Mouse (Mus musculus) G1E-ER4 (cell line): ENCODE measurements around the gene Gnpnat1. TPM values are rescaled to one million over a fixed set of nuclear protein-coding genes. Genes with fewer than 3 reads are reported as not detected.
"Not testable (repeated sequence)": the region's sequence is repeated elsewhere in the genome, so short reads cannot be mapped to it uniquely, and the experiment has no call there.

ENCODE experiments used
- GATA1 ChIP-seq: IDR thresholded peaks from one replicate; pipeline ENCODE4 v1.8.0; 2012; ENCODE audit warnings: low read length, inconsistent platforms
- polyA plus RNA-seq: library from polyadenylated mRNA; stranded (reverse); fragments of >175 nt; gene quantifications from 2 replicates; pipeline ENCODE4 v1.2.3, GENCODE M21; 2012

Gnpnat1 gene
- polyA plus RNA-seq: 6.0 and 6.4 TPM in 2 replicates

DNA sequence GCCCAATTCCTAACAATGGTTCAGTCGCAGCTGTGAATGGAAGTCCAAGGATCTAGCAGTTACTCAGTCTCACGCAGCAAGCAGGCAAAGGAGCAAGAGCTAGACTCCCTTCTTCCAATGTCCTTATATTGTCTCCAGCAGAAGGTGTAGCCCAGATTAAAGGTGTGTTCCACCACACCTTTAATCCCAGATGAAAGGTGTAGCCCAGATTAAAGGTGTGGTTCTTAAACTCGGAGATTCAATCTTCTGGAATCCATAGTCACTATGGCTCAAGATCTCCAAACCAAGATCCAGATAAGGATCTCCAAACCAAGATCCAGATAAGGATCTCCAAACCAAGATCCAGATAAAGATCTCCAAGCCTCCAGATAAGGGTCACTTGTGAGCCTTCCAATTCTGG, at the start of gene Gnpnat1:
Gene Gnpnat1 (minus strand): TSS at position 101 of the 400 bp plus-strand sequence.
- not testable (repeated sequence) for TF ChIP-seq GATA1

GRCm38 (mm10) chr14:45453538-45454233, 49.0 kb upstream of the Gnpnat1 start:
- no peak for TF ChIP-seq GATA1

GRCm38 (mm10) chr14:45452861-45453512, 48.3 kb upstream of the Gnpnat1 start:
- TF ChIP-seq GATA1: no peak

GRCm38 (mm10) chr14:45452148-45452547, 47.4 kb upstream of the Gnpnat1 start:
- TF ChIP-seq GATA1: no peak

DNA sequence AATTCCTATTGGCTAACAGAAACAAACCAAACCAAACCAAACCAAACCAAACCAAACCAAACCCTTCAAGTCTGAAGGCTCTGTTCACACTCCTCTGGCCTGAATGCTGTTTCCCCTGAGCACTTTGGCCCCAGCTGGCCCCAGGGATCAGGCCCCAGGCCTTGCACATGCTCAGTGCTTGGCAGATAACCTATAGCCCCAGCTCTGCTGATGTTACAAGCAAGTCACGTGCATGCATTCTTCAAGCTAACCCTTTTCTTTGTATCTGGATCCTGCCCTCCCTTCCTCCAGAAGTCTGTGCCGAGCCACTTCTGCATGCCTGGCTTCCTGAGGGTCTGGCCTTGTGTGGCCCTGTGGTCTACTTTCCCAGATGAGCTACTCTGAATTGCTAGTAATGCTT, 46.4 kb upstream of the Gnpnat1 start:
- no peak for TF ChIP-seq GATA1

DNA sequence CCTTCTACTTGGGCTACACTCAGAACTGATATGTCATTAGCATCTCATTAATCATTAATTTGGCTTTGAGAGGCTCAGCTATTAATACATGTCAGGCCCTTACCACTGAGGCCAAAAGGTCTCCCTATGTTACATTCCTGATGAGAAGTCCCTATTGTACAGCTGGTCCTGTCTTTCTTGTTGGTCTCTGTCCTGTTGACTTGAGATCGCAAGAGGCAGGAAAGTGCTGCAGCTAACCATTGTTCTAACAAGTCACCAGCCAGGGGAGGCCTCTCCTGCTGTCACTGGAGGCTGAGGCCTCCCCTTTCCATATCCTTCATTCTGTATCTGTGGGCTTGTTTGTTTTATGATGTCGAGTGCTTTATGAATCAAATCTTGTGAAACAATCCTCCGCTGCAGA, 42.1 kb upstream of the Gnpnat1 start:
- TF ChIP-seq GATA1: no peak

- no peak for TF ChIP-seq GATA1
Measured at GRCm38 (mm10) chr14:45445445-45445844, 40.7 kb upstream of the Gnpnat1 start.

- no peak for TF ChIP-seq GATA1
Measured at GRCm38 (mm10) chr14:45444870-45445269, 40.2 kb upstream of the Gnpnat1 start.

- no peak for TF ChIP-seq GATA1
Measured at GRCm38 (mm10) chr14:45442781-45443560, 38.3 kb upstream of the Gnpnat1 start.

GRCm38 (mm10) chr14:45441291-45441690, 36.6 kb upstream of the Gnpnat1 start:
- no peak for TF ChIP-seq GATA1

DNA sequence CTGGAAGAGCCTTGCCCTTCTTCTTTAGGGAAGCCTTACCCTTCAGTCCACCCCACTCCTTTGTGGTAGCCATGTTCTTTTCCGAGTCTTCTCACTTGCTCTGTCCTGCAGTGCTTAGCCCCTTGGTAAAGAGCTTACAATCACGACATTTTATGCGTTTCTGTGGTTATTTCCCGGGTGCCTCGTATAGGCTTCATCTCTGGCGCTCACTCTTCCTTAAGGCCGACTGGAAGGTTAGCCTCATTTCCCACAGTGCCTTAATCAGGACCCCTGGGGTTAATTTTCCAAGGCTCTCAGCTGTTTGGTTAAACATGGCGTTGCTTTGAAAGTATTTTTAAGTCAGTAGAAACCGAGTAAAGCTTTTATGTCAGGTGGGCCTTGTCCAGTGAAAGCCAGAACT, 34.7 kb upstream of the Gnpnat1 start:
- TF ChIP-seq GATA1: no peak

- TF ChIP-seq GATA1: no peak
Measured at GRCm38 (mm10) chr14:45438931-45439275, 34.2 kb upstream of the Gnpnat1 start.

- TF ChIP-seq GATA1: no peak
Measured at GRCm38 (mm10) chr14:45438250-45438930, 33.7 kb upstream of the Gnpnat1 start.

GRCm38 (mm10) chr14:45434220-45434619, 29.5 kb upstream of the Gnpnat1 start:
- no peak for TF ChIP-seq GATA1

- TF ChIP-seq GATA1: no peak
Measured at GRCm38 (mm10) chr14:45432003-45432402, 27.3 kb upstream of the Gnpnat1 start.

DNA sequence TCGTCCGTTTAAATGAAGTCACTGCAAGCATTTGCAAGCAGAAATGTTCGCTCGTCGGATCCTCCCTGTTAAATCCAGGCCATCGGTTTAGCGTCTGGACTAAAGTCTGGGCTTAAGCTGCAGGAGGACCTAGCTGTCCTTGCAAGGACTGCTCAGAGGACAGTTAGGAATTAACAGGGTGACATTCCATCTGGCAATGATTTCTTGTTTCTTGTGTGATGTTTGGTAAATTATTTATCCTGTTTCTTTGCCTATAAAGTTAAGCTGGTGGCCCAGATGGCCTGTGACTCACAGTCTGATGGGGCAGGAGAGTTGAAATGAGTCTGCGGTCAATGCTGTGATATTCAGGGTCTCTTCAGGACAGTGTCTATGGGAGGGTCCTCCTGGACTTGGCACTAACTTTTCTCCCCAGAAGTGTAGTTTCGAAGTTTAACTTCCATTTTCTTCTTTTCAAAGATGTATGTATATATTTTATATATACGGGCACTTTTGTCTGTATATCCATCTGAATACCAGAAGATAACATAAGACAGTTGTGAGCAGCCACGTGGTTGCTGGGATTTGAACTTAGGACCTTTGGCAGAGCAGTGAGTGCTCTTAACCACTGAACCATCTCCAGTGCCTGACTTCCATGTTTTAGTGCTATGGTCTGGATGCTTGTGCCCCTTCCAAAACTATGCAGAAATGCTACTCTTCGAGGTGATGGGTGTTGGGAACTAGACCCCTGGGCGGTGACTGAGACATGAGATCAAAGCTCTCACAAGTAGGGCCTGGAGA, 25.5 kb upstream of the Gnpnat1 start:
- TF ChIP-seq GATA1: no peak
